33 mouse cellular contexts compared by ENCODE assay signal in the genomic region with DNA sequence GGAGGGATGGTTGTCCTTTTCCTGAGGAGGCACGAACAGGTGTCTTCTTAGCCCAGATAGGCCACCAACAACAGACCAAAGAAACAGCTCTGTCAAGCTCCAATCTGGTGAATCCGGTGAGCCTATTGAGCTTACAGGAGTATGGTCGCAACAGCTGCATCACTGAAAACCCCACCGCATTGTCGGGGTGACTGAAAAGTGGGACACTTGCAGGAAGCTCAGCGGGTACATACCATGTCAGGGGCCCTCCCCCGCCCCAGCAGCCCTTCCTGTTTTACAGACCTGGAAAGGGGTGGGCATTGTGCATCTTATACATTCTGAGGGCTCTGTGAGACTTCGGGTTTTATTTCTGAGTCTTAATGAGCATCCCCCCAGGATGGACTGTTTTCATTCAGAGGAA. TPM values are rescaled to one million over a fixed set of nuclear protein-coding genes. Genes with fewer than 3 reads are reported as not detected.
A peak's percentile ranks its signal among the peaks of the same experiment; 100 is the strongest.
DNase-seq lines count a peak whose midpoint lies in the region.
"Had no signal": no experiment of that assay in that cellular context is flagged by ENCODE, and none has a peak within 500 bp of the region (broad histone marks: within the 10 kb centered on the region; RNA-seq: fewer than 3 reads in every experiment).

No protein-coding gene starts in this region.

- intact Hi-C loops in gastrocnemius, postnatal 14 days (cut with DNase I; ENCODE audit: low total_unique reads), result no loop called here

- peak; percentile 15 for DNase-seq in gastrocnemius, postnatal 25 days
- DNase-seq in gastrocnemius, postnatal 14 days, result no peak
- peak; percentile 92 for DNase-seq in thymus, postnatal 0 days (ENCODE audit: low spot score)
- peak; percentile 86 for DNase-seq in thymus, postnatal 25 days
- DNase-seq in cerebellum, adult 11-12 months, result no peak
- DNase-seq in kidney, adult 11 months, result no peak
- no peak for DNase-seq in frontal cortex, postnatal 14 days (ENCODE audit: low spot score in 2 of 2)
- no peak for DNase-seq in cerebellum, postnatal 36 days
- DNase-seq: adrenal gland, postnatal 10 days; adrenal gland, postnatal 36 days; cerebellum, adult 2 months; cerebellum, adult 9-11 months; cerebellum, postnatal 25 days; embryo, embryonic 11 days; gastrocnemius, postnatal 10 days; heart, adult 18-20 months; heart, postnatal 36 days had no signal

RNA-seq across cellular contexts. Expression of gene 2810021J22Rik, which starts 16.7 kb away (rescaled TPM):
- 1 to 10 TPM in 1 of 2 experiments, under 1 TPM in 1; 0.90 to 1.4 TPM for total RNA-seq in gastrocnemius, postnatal 25 days (2021)
- 1 to 10 TPM; 1.4 to 1.6 TPM for total RNA-seq in gastrocnemius, postnatal 14 days (2021)
- 7.7 and 9.0 TPM in 2 replicates for polyA plus RNA-seq in thymus, postnatal 0 days (2015; fragmentation: Nextera tagmentation; extraction: Ambion mirVana)

RNA-seq across cellular contexts. Expression of gene Zfp39, which starts 20.3 kb away (rescaled TPM):
- total RNA-seq in gastrocnemius, postnatal 25 days (2021), result 1 to 10 TPM; 2.7 to 3.0 TPM
- total RNA-seq in gastrocnemius, postnatal 14 days (2021), result 1 to 10 TPM; 4.1 to 5.3 TPM
- 6.1 and 7.9 TPM in 2 replicates for polyA plus RNA-seq in thymus, postnatal 0 days (2015; fragmentation: Nextera tagmentation; extraction: Ambion mirVana)

RNA-seq across cellular contexts. Expression of gene Btnl10, which starts 34.0 kb away (rescaled TPM):
- not detected for total RNA-seq in gastrocnemius, postnatal 25 days (2021)
- not detected for total RNA-seq in gastrocnemius, postnatal 14 days (2021)
- polyA plus RNA-seq in thymus, postnatal 0 days (2015; fragmentation: Nextera tagmentation; extraction: Ambion mirVana), result 0.09 TPM in 1 of 2 replicates, not detected in the other
- total RNA-seq: adrenal gland, adult 18-20 months; adrenal gland, postnatal 36 days; ES-E14; gastrocnemius, adult 18-20 months; heart, adult 18-20 months; heart, postnatal 36 days had no signal
- polyA plus RNA-seq: cerebellum, adult 2 months; cortical plate, adult 2 months; embryonic facial prominence, embryonic 10.5 days; embryonic facial prominence, embryonic 13.5 days; forebrain, embryonic 15.5 days; heart, embryonic 15.5 days; hindbrain, embryonic 13.5 days; hindbrain, embryonic 16.5 days had no signal

RNA-seq across cellular contexts. Expression of gene Gm12258, which starts 36.8 kb away (rescaled TPM):
- total RNA-seq in gastrocnemius, postnatal 25 days (2021), result 1 to 10 TPM in 1 of 2 experiments, under 1 TPM in 1; 0.61 to 1.0 TPM
- 1 to 10 TPM; 1.3 to 1.7 TPM for total RNA-seq in gastrocnemius, postnatal 14 days (2021)
- polyA plus RNA-seq in thymus, postnatal 0 days (2015; fragmentation: Nextera tagmentation; extraction: Ambion mirVana), result 19.2 and 20.6 TPM in 2 replicates

RNA-seq across cellular contexts. Expression of gene Olfr311, which starts 44.7 kb away (rescaled TPM):
- not detected for total RNA-seq in gastrocnemius, postnatal 25 days (2021)
- total RNA-seq in gastrocnemius, postnatal 14 days (2021), result not detected
- polyA plus RNA-seq in thymus, postnatal 0 days (2015; fragmentation: Nextera tagmentation; extraction: Ambion mirVana), result not detected in 2 replicates
- total RNA-seq: adrenal gland, adult 18-20 months; adrenal gland, postnatal 10 days; adrenal gland, postnatal 36 days; ES-E14; gastrocnemius, adult 18-20 months; gastrocnemius, postnatal 10 days; heart, adult 18-20 months; heart, postnatal 10 days; heart, postnatal 36 days had no signal
- polyA plus RNA-seq: cerebellum, adult 2 months; embryonic facial prominence, embryonic 10.5 days; embryonic facial prominence, embryonic 13.5 days; erythroblast, embryonic 14.5 days; forebrain, embryonic 12.5 days; forebrain, embryonic 15.5 days; gonadal fat pad, adult 2 months; heart, embryonic 12.5 days; hindbrain, embryonic 10.5 days; hindbrain, embryonic 13.5 days; hindbrain, embryonic 16.5 days had no signal

Comparison
In these comparisons a context has a peak if more than half of its experiments do, and no peak if none do; other contexts are left out.
1. DNase-seq: peak in gastrocnemius, postnatal 25 days (single experiment), thymus, postnatal 0 days (single experiment) and thymus, postnatal 25 days (single experiment); none in gastrocnemius, postnatal 14 days (single experiment), cerebellum, adult 11-12 months (single experiment), kidney, adult 11 months (single experiment), frontal cortex, postnatal 14 days (0 of 2) and cerebellum, postnatal 36 days (0 of 2).